Mouse (Mus musculus) kidney, adult 2 months (tissue): ENCODE results near the gene Celsr1.

ENCODE experiments used
- CTCF ChIP-seq: fragments of 200-500 bp; conservative IDR thresholded peaks from 2 replicates; pipeline ENCODE4 v1.5.1; 2011; ENCODE audit warnings: low read depth, mild to moderate bottlenecking, control low read depth, low read length, moderate library complexity, mixed read lengths; ENCODE audit not compliant: insufficient read depth, insufficient read length
- POLR2A ChIP-seq: fragments of 200-500 bp; IDR thresholded peaks from one replicate; pipeline ENCODE4 v1.6.1; 2011; ENCODE audit warnings: low read depth, low read length, control low read depth

- no peak for TF ChIP-seq CTCF
- TF ChIP-seq POLR2A = no peak
These were observed 22.7 kb upstream of the Celsr1 start for GRCm38 (mm10) chr15:86056221-86056760.
